Mouse (Mus musculus) cerebellum, adult 2 months (tissue): ENCODE results near the gene Gucy2g.

Source experiments
- CTCF ChIP-seq: fragments of 200-500 bp; IDR thresholded peaks from 2 replicates; pipeline ENCODE4 v1.5.1; 2011; ENCODE audit warnings: low read depth, mild to moderate bottlenecking, control low read depth, low read length, moderate library complexity, borderline replicate concordance; ENCODE audit not compliant: insufficient read depth
- POLR2A ChIP-seq: fragments of 200-500 bp; IDR thresholded peaks from 2 replicates; pipeline ENCODE4 v1.6.1; 2011; ENCODE audit warnings: low read length, control low read depth, borderline replicate concordance; ENCODE audit not compliant: insufficient read depth

- TF ChIP-seq POLR2A (no peak), CTCF (no peak)
Observed at GRCm38 (mm10) chr19:55208654-55209053, 32.4 kb downstream of the Gucy2g start.
